In the genomic region with DNA sequence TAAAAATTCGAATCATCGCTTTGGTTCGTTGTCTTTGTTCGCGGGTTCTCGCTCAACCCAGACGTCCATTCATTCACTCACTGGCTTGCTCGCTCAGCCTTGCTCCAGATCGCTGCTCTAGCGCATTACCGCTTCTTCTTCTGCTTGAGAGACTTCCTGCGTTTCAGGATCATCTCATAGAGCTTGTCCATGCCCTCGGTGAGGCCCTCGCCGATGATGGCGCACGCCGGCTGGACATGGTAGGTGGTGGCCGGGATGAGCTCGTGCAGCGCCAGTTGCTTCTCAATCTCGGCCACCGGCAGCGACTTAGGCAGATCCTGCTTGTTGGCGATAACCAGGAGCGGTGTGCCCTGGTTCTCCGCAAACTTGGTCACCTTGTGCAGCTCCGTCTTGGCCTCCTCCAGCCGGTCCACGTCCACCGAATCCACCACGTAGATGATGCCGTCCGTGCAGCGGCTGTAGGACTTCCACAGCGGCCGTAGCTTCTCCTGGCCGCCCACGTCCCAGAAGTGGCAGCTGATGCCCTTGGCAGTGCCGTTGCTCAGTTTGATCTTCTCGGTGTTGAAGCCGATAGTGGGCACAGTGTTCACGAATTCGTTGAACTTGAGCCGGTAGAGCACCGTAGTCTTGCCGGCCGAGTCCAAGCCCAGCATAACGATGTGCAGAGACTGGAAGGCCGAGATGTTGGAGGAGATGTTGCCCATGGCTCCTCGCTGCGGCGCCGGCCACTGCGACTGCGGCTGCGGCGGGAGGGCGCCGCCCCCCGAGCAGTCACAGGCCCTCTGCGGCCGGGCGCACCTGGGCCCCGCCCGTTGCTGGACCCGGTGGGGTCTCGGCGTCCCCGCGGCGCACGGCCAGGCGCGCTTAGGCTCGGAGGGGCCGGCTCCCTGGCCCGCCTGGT, we compare ENCODE assay signal across 8 mouse cellular contexts. TPM values are rescaled to one million over a fixed set of nuclear protein-coding genes. Genes with fewer than 3 reads are reported as not detected.
A peak's percentile ranks its signal among the peaks of the same experiment; 100 is the strongest.
DNase-seq lines count a peak whose midpoint lies in the region; ATAC-seq and TF ChIP-seq lines count a peak whose summit lies in the region.

No protein-coding gene starts in this region.

- H3K27ac ChIP-seq in liver, embryonic 14.5 days: no peak overlapping the region
- H3K27ac ChIP-seq in thymus, adult 2 months (ENCODE audit: control insufficient read depth, insufficient read depth, low read length): peak overlapping the region; percentile 62

- TF ChIP-seq POLR2A in thymus, adult 2 months (IDR thresholded peaks at IDR 0.05; ENCODE audit: control insufficient read depth, extremely low read depth, insufficient read depth, low read length, poor library complexity): no peak; the same call in 1 of the 2 replicates

- H3K4me3 ChIP-seq in liver, embryonic 14.5 days (ENCODE audit: insufficient read depth in 1 of 2, low read depth in 2 of 2, low read length in 2 of 2): peak overlapping the region; percentile 37 to 59
- H3K4me3 ChIP-seq in thymus, adult 2 months (ENCODE audit: control insufficient read depth, insufficient read depth, low read length): peak overlapping the region; percentile 79

- 0 out of 2 replicates have a peak, but pooled peaks have one; percentile 2 for ATAC-seq in granulocyte monocyte progenitor cell, adult 5-6 weeks (replicated peaks; ENCODE audit: poor library complexity, severe bottlenecking)
- ATAC-seq in liver, embryonic 14.5 days (ENCODE audit: insufficient read depth): peak; percentile 30; the same call in 1 of the 2 replicates

- no peak for TF ChIP-seq EP300 in liver, embryonic 14.5 days (IDR thresholded peaks at IDR 0.05; ENCODE audit: low read depth)

- no peaks in the 10 kb centered on the region for H3K36me3 ChIP-seq in liver, embryonic 14.5 days (replicated peaks; ENCODE audit: control insufficient read depth, insufficient read depth, low read depth)
- peaks cover 9% of the 10 kb centered on the region; the same call in 1 of the 2 replicates for H3K36me3 ChIP-seq in thymus, adult 2 months (ENCODE audit: control insufficient read depth, insufficient read depth, low read length)

- intact Hi-C loops in heart, postnatal 25 days (cut with DNase I): loop anchor here (2.0 to 5.0 kb wide), 2 partner anchors 44 to 70 kb away; no protein-coding TSS in a partner anchor

- peak overlapping the region; percentile 72 for H3K4me2 ChIP-seq in liver, embryonic 14.5 days (ENCODE audit: low read depth)

- peak; percentile 94 for DNase-seq in heart, adult 11 months
- DNase-seq in heart, postnatal 25 days (ENCODE audit: low spot score): no peak
- DNase-seq in cerebellum, adult 9-11 months: peak; percentile 59
- peak; percentile 26 for DNase-seq in kidney, adult 11 months
- no peak for DNase-seq in liver, embryonic 14.5 days (ENCODE audit: low read depth in 3 of 3, low spot score in 3 of 3)
- peak; percentile 70 for DNase-seq in naive thymus-derived CD4-positive, alpha-beta T cell, adult 2 months (ENCODE audit: low read depth)
- peak; percentile 63 for DNase-seq in thymus, adult 2 months

- TF ChIP-seq CTCF in liver, embryonic 14.5 days (IDR thresholded peaks at IDR 0.05; ENCODE audit: low read depth): no peak
- TF ChIP-seq CTCF in thymus, adult 2 months (IDR thresholded peaks at IDR 0.05; ENCODE audit: borderline replicate concordance, control insufficient read depth, extremely low read depth, insufficient read depth, low read length, poor library complexity): no peak

- peaks cover 41% of the 10 kb centered on the region for H3K27me3 ChIP-seq in liver, embryonic 14.5 days (ENCODE audit: control insufficient read depth, insufficient read depth, low read length)
- no peaks in the 10 kb centered on the region for H3K27me3 ChIP-seq in thymus, adult 2 months (ENCODE audit: control insufficient read depth, insufficient read depth, low read length)

- H3K9ac ChIP-seq in liver, embryonic 14.5 days (replicated peaks): no peak overlapping the region

- H3K9me3 ChIP-seq in liver, embryonic 14.5 days (ENCODE audit: control insufficient read depth, low read length): no peaks in the 10 kb centered on the region

- under 1% methylated on average over 73 of the region's 78 CpGs for WGBS in liver, embryonic 14.5 days (ENCODE audit: insufficient replicate concordance)
- WGBS in thymus, adult 2 months: under 1% methylated on average over 78 of the region's 78 CpGs

- H3K4me1 ChIP-seq in liver, embryonic 14.5 days (replicated peaks; ENCODE audit: control insufficient read depth in 2 of 2, insufficient read depth in 2 of 2, low read length in 1 of 2): no peaks in the 10 kb centered on the region
- peaks cover 18% of the 10 kb centered on the region for H3K4me1 ChIP-seq in thymus, adult 2 months (replicated peaks; ENCODE audit: control insufficient read depth, insufficient read depth, low read length)

RNA-seq across cellular contexts. Expression of a gene that starts 0.8 kb away (rescaled TPM):
- total RNA-seq in heart, postnatal 25 days (2021): 1 to 10 TPM; 6.4 to 6.9 TPM
- 3.6 TPM in 2 replicates for total RNA-seq in granulocyte monocyte progenitor cell, adult 5-6 weeks (2014; fragmentation: Nextera tagmentation)
- total RNA-seq in granulocyte monocyte progenitor cell, adult 5-6 weeks (2017): 3.7 and 4.5 TPM in 2 replicates
- 0.57 and 0.76 TPM in 2 replicates for polyA plus RNA-seq in liver, embryonic 14.5 days (2012; rRNA removed)
- polyA plus RNA-seq in liver, embryonic 14.5 days (2014; fragmentation: Nextera tagmentation; extraction: Ambion mirVana): 0.27 and 0.56 TPM in 2 replicates
- 71.3 and 98.8 TPM in 2 replicates for polyA plus RNA-seq in thymus, adult 2 months (2012; rRNA removed)

Comparison
In these comparisons a context has a peak if more than half of its experiments do, and no peak if none do; other contexts are left out.
1. DNase-seq: peak in heart, adult 11 months (single experiment), cerebellum, adult 9-11 months (single experiment), kidney, adult 11 months (single experiment), naive thymus-derived CD4-positive, alpha-beta T cell, adult 2 months (single experiment) and thymus, adult 2 months (single experiment); none in heart, postnatal 25 days (single experiment) and liver, embryonic 14.5 days (0 of 3).